In the genomic region with DNA sequence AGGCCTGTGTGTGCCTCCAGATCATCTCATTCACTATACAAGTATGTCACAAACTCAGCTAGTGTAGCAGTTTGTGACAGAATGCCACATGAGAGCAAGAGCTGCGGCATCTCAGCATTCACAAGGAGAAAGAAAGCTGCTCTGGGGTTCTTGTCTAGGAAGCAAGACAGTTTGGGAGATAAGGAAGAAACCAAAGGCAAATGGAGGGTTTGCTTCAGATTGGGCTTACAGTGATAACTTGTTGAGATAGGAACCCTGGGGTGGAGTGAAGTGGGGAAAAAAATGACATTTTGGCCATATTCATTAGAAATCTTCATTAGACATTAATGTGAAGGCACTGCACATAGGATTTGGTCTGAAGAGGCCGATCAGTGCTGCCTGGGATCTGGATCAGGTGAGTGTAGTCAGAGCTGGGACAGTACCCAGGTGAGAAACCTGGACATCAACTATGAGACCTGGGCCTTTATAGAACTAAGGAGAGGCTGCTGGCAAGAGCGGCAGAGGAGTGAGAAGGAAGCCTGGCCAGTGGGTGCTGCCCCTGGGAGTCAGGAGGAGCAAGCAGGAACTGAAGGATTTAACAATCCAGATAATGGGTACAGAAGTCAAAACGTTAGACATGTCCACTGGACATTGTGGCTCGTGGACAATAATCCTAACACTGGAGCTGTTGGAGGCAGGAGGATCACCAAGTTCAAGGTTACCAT, we compare ENCODE assay signal across 11 mouse cellular contexts. TPM values are rescaled to one million over a fixed set of nuclear protein-coding genes. Genes with fewer than 3 reads are reported as not detected.
A peak's percentile ranks its signal among the peaks of the same experiment; 100 is the strongest.
DNase-seq lines count a peak whose midpoint lies in the region; ATAC-seq and TF ChIP-seq lines count a peak whose summit lies in the region.
"Had no signal": no experiment of that assay in that cellular context is flagged by ENCODE, and none has a peak within 500 bp of the region (broad histone marks: within the 10 kb centered on the region; RNA-seq: fewer than 3 reads in every experiment).

No protein-coding gene starts in this region.

- H3K27ac ChIP-seq in heart, embryonic 13.5 days (replicated peaks): no peak overlapping the region
- no peak overlapping the region for H3K27ac ChIP-seq in heart, adult 2 months
- H3K27ac ChIP-seq in neural tube, embryonic 12.5 days: no peak overlapping the region
- peak overlapping the region; percentile 95; the same call in 1 of the 2 replicates for H3K27ac ChIP-seq in limb, embryonic 12.5 days
- no peak overlapping the region for H3K27ac ChIP-seq in left cerebral cortex, adult 2 months

- peak overlapping the region; percentile 88 for H3K9ac ChIP-seq in heart, embryonic 13.5 days
- no peak overlapping the region for H3K9ac ChIP-seq in heart, adult 2 months (ENCODE audit: low read depth, low read length)
- H3K9ac ChIP-seq in neural tube, embryonic 12.5 days: peak overlapping the region; percentile 73; the same call in 1 of the 2 replicates
- no peak overlapping the region for H3K9ac ChIP-seq in limb, embryonic 12.5 days (replicated peaks)

- intact Hi-C loops in heart, adult 2 months (cut with DNase I): no loop called here
- intact Hi-C loops in left cerebral cortex, adult 2 months (cut with DNase I): no loop called here

- H3K79me2 ChIP-seq in heart, adult 2 months (replicated peaks; ENCODE audit: control insufficient read depth, insufficient read depth, low read length): peaks cover 3% of the 10 kb centered on the region

- WGBS in heart, embryonic 13.5 days: 77% methylated on average over 5 of the region's 5 CpGs
- 84% methylated on average over 5 of the region's 5 CpGs for WGBS in heart, adult 2 months
- 77% methylated on average over 5 of the region's 5 CpGs for WGBS in neural tube, embryonic 12.5 days
- whole genome bisulfite sequencing in limb, embryonic 12.5 days: 82% methylated on average over 5 of the region's 5 CpGs

- H3K4me1 ChIP-seq in heart, embryonic 13.5 days: peaks cover 56% of the 10 kb centered on the region
- H3K4me1 ChIP-seq in heart, adult 2 months (ENCODE audit: control insufficient read depth, insufficient read depth, low read length): peaks cover 16% of the 10 kb centered on the region
- H3K4me1 ChIP-seq in neural tube, embryonic 12.5 days: peaks cover 46% of the 10 kb centered on the region
- H3K4me1 ChIP-seq in limb, embryonic 12.5 days (replicated peaks): peaks cover 56% of the 10 kb centered on the region

- peaks cover 41% of the 10 kb centered on the region for H3K27me3 ChIP-seq in heart, embryonic 13.5 days (replicated peaks)
- H3K27me3 ChIP-seq in heart, adult 2 months (ENCODE audit: control insufficient read depth, insufficient read depth, low read length): no peaks in the 10 kb centered on the region
- H3K27me3 ChIP-seq in neural tube, embryonic 12.5 days (replicated peaks): peaks cover 48% of the 10 kb centered on the region
- H3K27me3 ChIP-seq in limb, embryonic 12.5 days: peaks cover 13% of the 10 kb centered on the region; the same call in 1 of the 2 replicates

- H3K4me2 ChIP-seq in heart, embryonic 13.5 days: peak overlapping the region; percentile 96
- H3K4me2 ChIP-seq in neural tube, embryonic 12.5 days (replicated peaks): peak overlapping the region; percentile 96
- peak overlapping the region; percentile 89 for H3K4me2 ChIP-seq in limb, embryonic 12.5 days

- no peak for TF ChIP-seq POLR2A in heart, adult 2 months (IDR thresholded peaks at IDR 0.05; ENCODE audit: insufficient read depth, low read depth, low read length)

- peaks cover 15% of the 10 kb centered on the region for H3K36me3 ChIP-seq in heart, embryonic 13.5 days
- H3K36me3 ChIP-seq in heart, adult 2 months (ENCODE audit: control insufficient read depth, insufficient read depth, low read length): peaks cover 10% of the 10 kb centered on the region
- peaks cover 13% of the 10 kb centered on the region for H3K36me3 ChIP-seq in neural tube, embryonic 12.5 days
- H3K36me3 ChIP-seq in limb, embryonic 12.5 days: peaks cover 16% of the 10 kb centered on the region

- TF ChIP-seq CTCF in heart, adult 2 months (IDR thresholded peaks at IDR 0.05): no peak
- TF ChIP-seq CTCF in left cerebral cortex, adult 2 months (IDR thresholded peaks at IDR 0.05): no peak

- ATAC-seq in heart, embryonic 13.5 days (ENCODE audit: extremely low read depth, insufficient number of reproducible peaks, low FRiP score, low TSS enrichment): no peak
- ATAC-seq in neural tube, embryonic 12.5 days (ENCODE audit: low FRiP score, low read depth): no peak
- ATAC-seq in limb, embryonic 12.5 days (ENCODE audit: insufficient number of reproducible peaks, insufficient read depth, low FRiP score, low TSS enrichment, low read depth): no peak
- ATAC-seq: CD4-positive, CD25-positive, alpha-beta regulatory T cell, adult 4 months had no signal

- H3K9me3 ChIP-seq in heart, embryonic 13.5 days: no peaks in the 10 kb centered on the region
- H3K9me3 ChIP-seq in neural tube, embryonic 12.5 days: no peaks in the 10 kb centered on the region
- no peaks in the 10 kb centered on the region for H3K9me3 ChIP-seq in limb, embryonic 12.5 days

- no peak for TF ChIP-seq EP300 in heart, adult 2 months (IDR thresholded peaks at IDR 0.05; ENCODE audit: insufficient read depth, low read depth, low read length)

- peak overlapping the region; percentile 86 for H3K4me3 ChIP-seq in heart, embryonic 13.5 days
- H3K4me3 ChIP-seq in heart, adult 2 months: no peak overlapping the region
- no peak overlapping the region; the same call in 1 of the 2 replicates for H3K4me3 ChIP-seq in neural tube, embryonic 12.5 days
- H3K4me3 ChIP-seq in limb, embryonic 12.5 days (replicated peaks): peak overlapping the region; percentile 75
- H3K4me3 ChIP-seq in left cerebral cortex, adult 2 months: no peak overlapping the region

- DNase-seq in heart, adult 2 months: no peak
- no peak for DNase-seq in neural tube, embryonic 10.5 days (ENCODE audit: extremely low spot score, low spot score)
- no peak for DNase-seq in T-cell, adult 2 months (ENCODE audit: low spot score)
- no peak for DNase-seq in left cerebral cortex, adult 2 months (ENCODE audit: extremely low spot score in 1 of 2, low spot score in 2 of 2)
- no peak for DNase-seq in right cerebral cortex, adult 18-20 months

RNA-seq across cellular contexts. Expression of a gene that starts 1.5 kb away (rescaled TPM):
- polyA plus RNA-seq in heart, embryonic 13.5 days (2015; fragmentation: Nextera tagmentation; extraction: Ambion mirVana): 47.6 and 56.1 TPM in 2 replicates
- total RNA-seq in heart, adult 2 months (2021): 10 to 100 TPM; 12.6 to 13.4 TPM
- 15.5 and 18.5 TPM in 2 replicates for polyA plus RNA-seq in heart, adult 2 months (2012; rRNA removed)
- 37.6 and 37.7 TPM in 2 replicates for polyA plus RNA-seq in neural tube, embryonic 12.5 days (2016; fragmentation: Nextera tagmentation; extraction: Ambion mirVana)
- polyA plus RNA-seq in limb, embryonic 12.5 days (2016; fragmentation: Nextera tagmentation; extraction: Ambion mirVana): 59.8 and 64.8 TPM in 2 replicates
- 10 to 100 TPM; 19.7 to 20.5 TPM for total RNA-seq in left cerebral cortex, adult 2 months (2021)

RNA-seq across cellular contexts. Expression of a gene that starts 5.7 kb away (rescaled TPM):
- polyA plus RNA-seq in heart, embryonic 13.5 days (2015; fragmentation: Nextera tagmentation; extraction: Ambion mirVana): not detected in 2 replicates
- total RNA-seq in heart, adult 2 months (2021): not detected
- polyA plus RNA-seq in heart, adult 2 months (2012; rRNA removed): 0.64 and 1.3 TPM in 2 replicates
- polyA plus RNA-seq in neural tube, embryonic 12.5 days (2016; fragmentation: Nextera tagmentation; extraction: Ambion mirVana): 0.51 and 0.82 TPM in 2 replicates
- 1.2 and 1.7 TPM in 2 replicates for polyA plus RNA-seq in limb, embryonic 12.5 days (2016; fragmentation: Nextera tagmentation; extraction: Ambion mirVana)
- 1 to 10 TPM; 3.8 to 4.7 TPM for total RNA-seq in left cerebral cortex, adult 2 months (2021)
- total RNA-seq: common myeloid progenitor, adult 5-6 weeks; granulocyte monocyte progenitor cell, adult 5-6 weeks had no signal

RNA-seq across cellular contexts. Expression of a gene that starts 10.2 kb away (rescaled TPM):
- 44.5 and 51.6 TPM in 2 replicates for polyA plus RNA-seq in heart, embryonic 13.5 days (2015; fragmentation: Nextera tagmentation; extraction: Ambion mirVana)
- 10 to 100 TPM; 31.7 to 39.1 TPM for total RNA-seq in heart, adult 2 months (2021)
- polyA plus RNA-seq in heart, adult 2 months (2012; rRNA removed): 45.8 and 60.4 TPM in 2 replicates
- 93.3 and 93.9 TPM in 2 replicates for polyA plus RNA-seq in neural tube, embryonic 12.5 days (2016; fragmentation: Nextera tagmentation; extraction: Ambion mirVana)
- polyA plus RNA-seq in limb, embryonic 12.5 days (2016; fragmentation: Nextera tagmentation; extraction: Ambion mirVana): 50.6 and 52.6 TPM in 2 replicates
- 10 to 100 TPM; 91.0 to 99.1 TPM for total RNA-seq in left cerebral cortex, adult 2 months (2021)

RNA-seq across cellular contexts. Expression of a gene that starts 10.8 kb away (rescaled TPM):
- polyA plus RNA-seq in heart, embryonic 13.5 days (2015; fragmentation: Nextera tagmentation; extraction: Ambion mirVana): 27.8 and 27.9 TPM in 2 replicates
- 10 to 100 TPM; 17.2 to 22.1 TPM for total RNA-seq in heart, adult 2 months (2021)
- 33.6 and 40.9 TPM in 2 replicates for polyA plus RNA-seq in heart, adult 2 months (2012; rRNA removed)
- polyA plus RNA-seq in neural tube, embryonic 12.5 days (2016; fragmentation: Nextera tagmentation; extraction: Ambion mirVana): 52.6 and 55.2 TPM in 2 replicates
- 38.6 and 40.1 TPM in 2 replicates for polyA plus RNA-seq in limb, embryonic 12.5 days (2016; fragmentation: Nextera tagmentation; extraction: Ambion mirVana)
- 10 to 100 TPM; 39.7 to 48.3 TPM for total RNA-seq in left cerebral cortex, adult 2 months (2021)

RNA-seq across cellular contexts. Expression of a gene that starts 10.8 kb away (rescaled TPM):
- 17.7 and 19.1 TPM in 2 replicates for polyA plus RNA-seq in heart, embryonic 13.5 days (2015; fragmentation: Nextera tagmentation; extraction: Ambion mirVana)
- 1 to 10 TPM; 3.2 to 4.3 TPM for total RNA-seq in heart, adult 2 months (2021)
- 10.6 and 11.0 TPM in 2 replicates for polyA plus RNA-seq in heart, adult 2 months (2012; rRNA removed)
- polyA plus RNA-seq in neural tube, embryonic 12.5 days (2016; fragmentation: Nextera tagmentation; extraction: Ambion mirVana): 24.2 and 25.4 TPM in 2 replicates
- 15.3 and 15.6 TPM in 2 replicates for polyA plus RNA-seq in limb, embryonic 12.5 days (2016; fragmentation: Nextera tagmentation; extraction: Ambion mirVana)
- 10 to 100 TPM; 14.7 to 16.7 TPM for total RNA-seq in left cerebral cortex, adult 2 months (2021)

Comparison
In these comparisons a context has a peak if more than half of its experiments do, and no peak if none do; other contexts are left out.
1. H3K4me3 ChIP-seq: peak in heart, embryonic 13.5 days (single experiment) and limb, embryonic 12.5 days (single experiment); none in heart, adult 2 months (single experiment), neural tube, embryonic 12.5 days (single experiment) and left cerebral cortex, adult 2 months (single experiment).
2. H3K9ac ChIP-seq: peak in heart, embryonic 13.5 days (single experiment) and neural tube, embryonic 12.5 days (single experiment); none in heart, adult 2 months (single experiment) and limb, embryonic 12.5 days (single experiment).
3. Peak in every context shown above with its lines, with median percentiles within 50 percentile points of each other: H3K4me2 ChIP-seq.